Mouse (Mus musculus) naive thymus-derived CD4-positive, alpha-beta T cell, adult 2 months (primary cell): ENCODE measurements at regions not wholly inside any gene's neighbourhood (a gene's known extent, or its start where the extent isn't known, plus 50 kb on each side); places are given as distances from the start of the nearest gene placed in this dataset.

Experiments used
- DNase-seq: peaks from one replicate; pipeline ENCODE4 v3.0.0-alpha.2; 2011; ENCODE audit warnings: low read depth

DNA sequence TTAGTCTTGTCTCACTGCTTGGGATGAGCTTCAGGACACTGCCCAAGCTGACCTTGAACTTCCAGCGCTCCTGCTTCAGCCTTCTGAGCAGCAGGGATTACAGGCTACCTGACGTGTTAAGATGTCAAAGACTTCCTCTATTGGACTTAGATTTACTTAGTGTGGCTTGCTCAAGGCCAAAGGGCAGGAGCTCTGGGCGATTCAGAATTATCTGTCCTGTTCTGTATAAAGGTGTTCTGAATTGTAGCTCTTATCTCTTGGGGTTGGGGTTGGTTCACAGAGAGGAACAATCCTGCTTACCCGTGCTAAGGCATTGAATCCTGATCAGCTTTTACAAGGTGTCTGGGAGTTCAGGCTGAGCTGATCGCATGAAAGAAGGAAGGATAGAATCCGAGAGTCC is 449.3 kb upstream of the Mgmt start:
- no peak for DNase-seq

GRCm38 (mm10) chr7:136449286-136449685 is 445.1 kb upstream of the Mgmt start:
- DNase-seq: no peak

GRCm38 (mm10) chr7:136451672-136452361 is 442.6 kb upstream of the Mgmt start:
- no peak for DNase-seq

GRCm38 (mm10) chr7:136452561-136452960 is 441.9 kb upstream of the Mgmt start:
- DNase-seq: no peak

- DNase-seq: no peak
Measured at GRCm38 (mm10) chr7:136457171-136457570, 437.2 kb upstream of the Mgmt start.

DNA sequence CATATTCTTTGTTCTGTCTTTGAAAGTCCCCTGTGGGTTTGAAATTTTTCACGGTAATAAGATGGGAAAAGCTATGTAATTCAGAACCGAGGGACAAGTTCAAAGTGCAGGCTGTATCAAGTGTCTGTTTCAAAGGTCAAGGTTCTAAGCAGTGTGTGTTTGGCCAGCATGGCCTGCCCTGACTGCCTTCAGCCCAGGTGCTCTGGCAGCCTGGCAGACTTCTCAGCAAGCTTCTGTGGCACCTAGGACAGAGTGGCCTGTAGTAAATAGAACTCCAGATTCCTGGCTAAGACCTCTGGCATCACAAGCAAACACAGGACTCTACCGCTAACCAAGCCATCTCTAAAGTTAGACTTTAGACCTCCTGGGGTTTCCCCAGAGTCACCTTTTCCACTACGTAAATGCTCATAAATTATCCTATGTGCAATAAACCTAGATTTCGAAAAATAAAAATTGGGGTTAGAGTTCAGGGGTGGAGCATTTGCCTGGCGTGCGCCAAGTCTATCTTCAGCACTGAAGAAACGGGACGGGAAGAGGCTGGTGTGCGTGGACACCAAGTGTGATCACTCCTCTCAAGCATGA is 436.5 kb upstream of the Mgmt start:
- DNase-seq: no peak

DNA sequence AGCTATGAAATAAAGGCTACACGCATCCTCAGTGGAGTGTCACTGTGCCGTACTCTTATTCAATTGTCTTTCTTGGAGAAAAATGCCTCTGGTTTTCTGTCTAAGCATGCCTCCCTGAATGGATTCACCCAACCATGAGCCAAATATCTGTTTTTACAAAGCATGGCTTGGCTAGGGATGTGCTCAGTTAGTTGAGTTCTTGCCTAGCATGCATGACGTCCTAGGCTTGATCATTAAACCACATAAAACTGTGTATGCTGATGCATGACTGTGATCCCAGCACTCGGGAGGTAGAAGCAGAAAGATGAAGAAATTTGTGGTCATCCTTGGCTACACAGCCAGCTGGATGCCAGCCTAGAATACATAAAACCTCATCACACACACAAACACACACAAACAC is 417.3 kb upstream of the Mgmt start:
- no peak for DNase-seq

DNA sequence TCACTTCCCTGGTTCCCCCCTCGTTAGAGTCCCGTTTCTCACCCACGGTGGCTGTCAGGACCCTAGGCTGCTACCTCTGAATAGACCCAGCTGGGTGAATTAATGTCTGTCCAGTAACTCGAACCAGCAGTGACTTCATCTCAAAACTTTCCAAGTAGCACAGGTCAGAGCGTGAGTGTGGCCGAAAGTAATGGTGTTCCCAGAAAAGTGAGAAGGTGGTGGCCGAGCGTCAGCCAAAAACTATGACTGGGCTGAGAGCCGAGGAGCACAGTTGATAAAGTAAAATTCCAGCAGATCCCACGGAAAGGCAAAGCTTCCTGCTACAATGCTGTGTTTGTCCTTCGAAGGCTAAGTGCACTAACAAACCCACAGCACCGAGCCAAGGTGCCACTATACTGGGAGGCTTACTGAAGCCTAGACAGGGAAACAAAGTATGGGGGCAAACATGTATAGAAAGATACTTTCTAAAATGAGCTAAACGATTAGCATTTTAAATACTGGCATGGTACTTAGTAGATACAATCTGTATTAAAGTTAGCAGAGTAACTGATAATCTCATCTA is 413.7 kb upstream of the Mgmt start:
- no peak for DNase-seq

DNA sequence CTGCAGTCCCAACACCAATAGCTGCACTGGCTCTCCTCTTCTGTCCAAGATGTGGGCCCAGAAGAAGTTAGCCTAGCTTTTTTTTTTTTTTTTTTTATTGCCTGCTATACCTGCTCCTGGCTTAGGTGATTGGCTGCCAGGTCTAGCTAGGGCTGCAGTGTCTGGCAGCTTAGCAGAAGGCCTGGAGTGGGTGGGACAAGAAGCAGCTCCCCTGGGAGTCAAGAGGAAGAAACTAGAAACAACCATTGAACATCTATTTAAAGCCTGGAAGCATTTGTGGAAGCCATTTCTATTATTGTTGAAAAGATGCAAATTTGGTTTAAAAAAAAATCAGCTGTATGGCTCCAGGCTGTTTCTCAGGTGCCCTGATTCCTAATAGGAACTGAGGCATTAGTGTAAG is 411.2 kb upstream of the Mgmt start:
- DNase-seq: no peak

GRCm38 (mm10) chr7:136487556-136487955 is 406.9 kb upstream of the Mgmt start:
- no peak for DNase-seq

DNA sequence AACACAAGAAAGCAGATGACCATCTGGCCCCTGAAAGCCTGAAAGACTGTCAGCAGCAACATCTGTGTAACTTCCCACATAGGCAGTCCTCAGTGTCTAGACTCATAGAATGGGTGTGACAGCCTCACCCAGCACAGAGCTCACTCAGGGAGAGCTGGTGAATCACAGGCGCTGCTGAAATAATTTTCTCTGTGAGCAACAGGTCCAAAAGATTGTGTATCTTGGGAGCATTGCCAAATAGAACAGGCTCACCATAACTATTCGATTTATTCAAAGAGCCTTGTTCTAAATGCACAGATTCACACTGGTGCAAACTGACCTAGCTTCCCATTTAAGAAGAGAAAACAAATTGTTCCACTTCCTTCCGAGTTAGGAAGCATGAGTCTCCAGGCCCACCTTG is 399.6 kb upstream of the Mgmt start:
- no peak for DNase-seq

DNA sequence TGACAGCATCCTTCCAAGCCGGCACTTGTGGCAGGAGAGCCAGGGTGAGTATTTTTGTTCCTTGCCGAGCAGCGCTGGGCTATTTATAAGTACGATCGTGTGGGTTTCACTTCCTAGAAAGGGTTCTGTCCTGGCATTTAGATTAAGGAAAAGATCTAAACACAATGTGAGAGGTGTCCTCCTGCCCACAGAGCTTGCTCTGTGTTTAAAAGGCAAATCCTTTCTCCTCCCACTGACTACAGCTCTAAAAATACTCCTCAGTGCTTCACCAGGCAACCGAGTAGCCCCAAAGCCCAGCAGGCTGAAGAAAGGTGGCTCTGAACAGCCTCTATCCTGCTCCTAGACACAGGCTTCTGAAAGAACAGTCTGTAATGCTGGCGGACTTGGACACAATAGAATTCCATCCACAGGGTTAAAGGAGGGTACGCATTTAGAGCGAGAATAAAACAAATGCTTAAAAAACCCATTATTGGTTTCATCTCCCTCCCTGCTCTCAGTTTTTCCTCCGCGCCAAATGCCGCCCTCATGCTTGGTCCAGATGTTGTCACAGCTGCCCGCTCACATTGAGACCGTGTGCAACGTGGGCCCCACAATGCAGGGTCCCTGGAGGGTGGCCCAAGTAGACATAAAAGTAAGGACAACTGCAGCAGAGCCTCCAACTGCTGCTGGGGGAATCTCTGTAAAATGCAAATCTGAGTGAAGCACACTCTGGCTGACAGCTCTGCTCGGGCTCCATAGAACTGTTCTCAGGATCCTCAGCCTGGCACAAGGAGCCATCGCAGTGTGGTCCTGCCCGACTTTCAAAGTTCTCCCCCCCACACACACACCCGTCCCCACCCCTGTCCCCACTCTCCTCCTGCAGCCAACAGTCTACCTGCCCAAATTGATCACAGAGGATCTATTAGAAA is 397.8 kb upstream of the Mgmt start:
- DNase-seq: no peak

GRCm38 (mm10) chr7:136500059-136500458 is 394.4 kb upstream of the Mgmt start:
- DNase-seq: no peak

DNA sequence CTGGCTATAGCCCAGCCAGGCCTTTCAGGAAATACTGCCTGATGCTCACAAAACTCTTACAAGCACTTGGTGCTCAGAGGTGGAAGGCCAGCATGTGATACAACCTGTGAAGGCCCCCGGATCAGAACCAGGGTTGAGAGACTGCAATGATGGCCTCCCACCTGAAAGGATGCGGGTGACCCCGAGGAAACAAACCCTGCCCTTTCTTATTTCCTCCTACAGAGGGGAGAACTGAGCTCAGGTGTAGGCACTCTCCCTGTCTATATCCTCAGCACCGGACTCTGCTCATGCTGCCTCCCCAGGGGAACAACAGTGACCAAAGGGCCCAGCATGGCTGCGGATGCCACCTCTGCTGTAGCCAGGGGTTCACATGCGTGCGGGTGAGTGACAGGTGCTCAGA is 393.3 kb upstream of the Mgmt start:
- no peak for DNase-seq

DNA sequence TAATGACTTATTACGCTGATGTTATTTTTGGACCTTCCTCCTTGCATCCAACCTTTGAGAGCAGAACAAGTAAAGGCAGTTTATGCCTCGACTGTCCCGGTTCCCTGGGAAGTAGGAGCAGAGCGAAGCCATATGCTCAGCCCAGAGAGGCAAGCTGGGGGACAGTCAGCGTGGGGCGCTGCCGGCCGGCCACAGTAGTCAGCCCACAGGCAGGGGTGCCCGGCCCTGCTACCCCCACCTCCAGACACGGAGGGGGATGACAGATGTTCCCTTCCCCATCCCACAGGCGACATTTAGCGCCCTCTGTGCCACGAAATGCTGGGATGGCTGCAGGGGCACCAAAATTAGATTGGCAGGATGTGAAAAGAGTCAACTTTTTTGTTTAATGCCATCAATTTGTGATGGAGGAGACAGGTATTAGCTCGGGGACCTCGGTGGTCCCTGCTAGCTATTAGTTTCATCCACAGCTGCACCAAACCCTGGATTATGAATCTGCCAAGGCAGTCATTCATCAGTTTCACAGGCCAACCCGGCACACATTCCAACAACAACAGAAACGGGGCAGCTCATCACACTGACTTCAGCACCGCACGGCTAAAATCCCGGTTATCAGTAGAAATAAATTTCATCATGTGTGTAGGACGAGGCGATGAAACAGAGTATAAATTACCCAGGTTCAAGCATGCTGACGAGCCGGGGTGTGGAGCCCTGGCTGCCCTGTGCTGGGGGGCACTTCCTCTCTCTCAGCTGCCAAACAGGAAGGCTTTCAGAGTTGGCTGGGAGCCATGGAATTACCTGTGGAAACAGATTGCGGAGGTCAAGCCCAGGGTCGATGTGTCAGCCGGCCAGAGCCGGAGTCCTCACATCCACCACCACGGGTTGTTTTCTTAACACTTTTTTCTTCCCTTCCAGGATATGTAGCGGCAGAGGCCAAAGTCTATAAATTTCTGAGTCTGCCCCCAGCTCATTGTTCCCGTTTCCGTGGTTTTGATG is 392.3 kb upstream of the Mgmt start:
- DNase-seq: no peak

GRCm38 (mm10) chr7:136511389-136511788 is 383.0 kb upstream of the Mgmt start:
- no peak for DNase-seq

GRCm38 (mm10) chr7:136515376-136515775 is 379.0 kb upstream of the Mgmt start:
- DNase-seq: no peak

DNA sequence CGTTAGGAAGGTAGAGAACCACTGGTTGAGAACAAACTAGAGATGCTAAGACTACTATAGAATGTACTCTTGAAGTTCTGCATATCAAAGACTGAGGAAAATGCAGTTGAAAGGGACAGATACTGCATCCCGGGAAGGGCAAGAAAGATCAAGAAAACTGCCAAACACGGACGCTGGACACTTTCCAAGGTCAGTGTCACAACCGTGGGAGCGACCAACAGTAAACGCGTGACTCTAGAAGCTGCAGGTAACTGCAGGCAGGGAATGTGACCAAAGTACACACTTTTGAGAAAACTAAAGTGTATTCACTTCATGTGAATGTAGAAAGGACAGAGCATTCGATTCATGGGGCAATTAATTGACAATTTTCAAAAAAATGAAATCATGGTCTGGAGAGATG is 368.6 kb upstream of the Mgmt start:
- DNase-seq: no peak

DNA sequence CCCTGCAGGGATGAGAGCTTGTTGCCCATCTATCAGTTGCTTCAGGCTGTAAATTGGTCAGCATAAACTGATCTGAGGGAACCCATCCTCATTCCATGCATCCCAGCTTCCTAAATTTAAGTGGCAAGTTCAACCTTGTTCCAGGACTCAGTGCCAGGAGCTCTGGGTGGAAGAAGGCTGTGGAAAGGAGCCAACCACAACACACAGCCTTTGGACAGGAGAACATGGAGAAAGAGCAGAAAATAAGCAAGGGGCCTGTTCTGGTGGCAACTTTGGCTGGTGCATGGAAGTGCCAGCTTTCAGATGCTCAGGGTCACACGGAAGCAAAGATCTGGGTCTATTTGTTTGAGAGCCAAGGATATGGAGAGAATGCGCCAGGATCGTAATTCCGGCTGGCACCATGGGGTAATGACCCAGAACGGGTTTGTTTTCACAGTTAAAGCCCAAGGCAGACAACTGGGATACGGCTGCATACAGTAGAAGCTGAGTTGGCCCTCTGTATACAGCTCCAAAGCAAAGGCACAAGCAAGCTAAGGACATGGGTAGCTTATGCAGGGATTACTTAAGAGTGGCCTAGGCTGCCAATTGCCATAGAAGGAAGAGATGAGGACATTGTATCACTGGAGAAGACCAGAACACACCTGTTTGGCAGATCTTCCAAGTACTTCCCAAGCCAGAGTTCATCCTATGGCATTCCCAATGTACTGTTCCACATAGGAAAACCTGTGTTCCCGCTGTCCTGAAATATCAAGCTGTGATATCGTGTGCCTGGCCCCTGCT is 364.2 kb upstream of the Mgmt start:
- no peak for DNase-seq

DNA sequence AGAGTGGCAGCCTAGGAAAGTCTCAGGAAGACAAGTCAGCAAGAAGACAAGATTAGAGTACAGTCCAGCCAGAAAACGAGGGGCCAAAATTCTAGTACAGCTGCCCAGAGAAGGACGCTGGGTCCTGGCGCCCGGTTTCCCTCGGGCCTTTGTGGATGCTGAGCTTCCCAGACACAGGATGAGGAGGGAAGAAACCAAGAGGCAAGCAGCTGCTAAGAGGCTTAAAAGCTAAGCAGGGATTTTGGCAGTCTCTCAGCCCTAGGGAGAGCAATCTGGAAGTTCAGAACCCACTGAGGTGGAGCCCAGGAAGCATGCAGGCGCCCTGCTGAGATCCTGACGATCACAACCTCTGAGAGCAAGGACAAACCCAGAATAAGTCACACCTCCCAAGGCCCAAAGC is 363.1 kb upstream of the Mgmt start:
- no peak for DNase-seq
